In the genomic region with DNA sequence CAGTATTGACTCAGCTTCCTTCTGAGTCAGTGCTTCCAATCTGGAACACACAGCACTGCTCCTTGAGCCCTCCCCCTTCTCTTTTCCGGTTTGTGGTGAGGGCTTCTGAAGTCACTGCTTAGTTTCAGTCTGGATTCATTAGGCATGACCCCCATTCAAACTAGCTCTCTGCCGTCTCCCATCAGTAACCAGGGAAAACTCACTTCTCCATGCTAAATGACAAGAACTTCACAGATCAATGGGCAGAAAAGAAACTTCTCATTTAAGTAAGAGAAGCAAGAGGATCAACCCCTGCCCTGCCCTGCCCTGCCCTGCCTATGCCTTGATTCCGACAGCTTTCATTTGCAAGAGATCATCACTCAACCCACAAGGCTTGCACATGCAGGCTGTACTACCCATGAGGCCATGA, we compare ENCODE assay signal across 9 mouse cellular contexts.
DNase-seq lines count a peak whose midpoint lies in the region; ATAC-seq and TF ChIP-seq lines count a peak whose summit lies in the region.
"Had no signal": no experiment of that assay in that cellular context is flagged by ENCODE, and none has a peak within 500 bp of the region (broad histone marks: within the 10 kb centered on the region; RNA-seq: fewer than 3 reads in every experiment).

No protein-coding gene starts in this region.

- 53% methylated on average over 3 of the region's 3 CpGs for WGBS in heart, postnatal 0 days
- 33% methylated on average over 3 of the region's 3 CpGs for WGBS in lung, embryonic 16.5 days
- WGBS in cerebellum, adult 2 months, result 48% methylated on average over 3 of the region's 3 CpGs

- TF ChIP-seq CTCF in heart, postnatal 0 days (IDR thresholded peaks at IDR 0.05; ENCODE audit: low read depth), result no peak
- TF ChIP-seq CTCF in bone marrow macrophage, adult 2 months (IDR thresholded peaks at IDR 0.05; ENCODE audit: low read depth, low read length), result no peak
- TF ChIP-seq CTCF in layer of hippocampus, adult 2 months (conservative IDR thresholded peaks at IDR 0.05), result no peak
- TF ChIP-seq CTCF in cerebellum, adult 2 months (IDR thresholded peaks at IDR 0.05; ENCODE audit: borderline replicate concordance, insufficient read depth, low read depth, low read length), result no peak

- peak; percentile 18 for DNase-seq in heart, postnatal 0 days (ENCODE audit: low spot score)
- DNase-seq in heart, postnatal 14 days, result no peak
- DNase-seq in 3134 (ENCODE audit: extremely low read depth, insufficient read length, low spot score), result peak; percentile 60
- no peak for DNase-seq in layer of hippocampus, adult 2 months (ENCODE audit: low spot score in 2 of 2)
- DNase-seq in cerebellum, adult 11 months, result no peak
- DNase-seq in cerebellum, adult 2 months, result no peak

- ATAC-seq in heart, postnatal 0 days (ENCODE audit: insufficient read depth, low read depth), result no peak
- ATAC-seq in lung, embryonic 16.5 days (ENCODE audit: low read depth), result peak; percentile 59; the same call in 1 of the 2 replicates

- no peak overlapping the region for H3K9ac ChIP-seq in heart, postnatal 0 days (replicated peaks; ENCODE audit: low read depth, low read length)
- H3K9ac ChIP-seq in lung, embryonic 16.5 days (ENCODE audit: low read length), result no peak overlapping the region

- no peak overlapping the region for H3K4me2 ChIP-seq in heart, postnatal 0 days (ENCODE audit: low read depth, low read length)
- no peak overlapping the region for H3K4me2 ChIP-seq in lung, embryonic 16.5 days (ENCODE audit: low read depth, low read length)

- no peak overlapping the region for H3K27ac ChIP-seq in heart, postnatal 0 days (ENCODE audit: low read depth)
- no peak overlapping the region for H3K27ac ChIP-seq in bone marrow macrophage, adult 2 months (ENCODE audit: insufficient read depth, low read depth, low read length)
- H3K27ac ChIP-seq in lung, embryonic 16.5 days (ENCODE audit: low read length), result no peak overlapping the region
- H3K27ac ChIP-seq in layer of hippocampus, adult 2 months, result no peak overlapping the region
- no peak overlapping the region for H3K27ac ChIP-seq in cerebellum, adult 2 months (ENCODE audit: insufficient read depth, low read length)

- peaks cover 14% of the 10 kb centered on the region; the same call in 1 of the 2 replicates for H3K4me1 ChIP-seq in heart, postnatal 0 days (ENCODE audit: control insufficient read depth, insufficient read depth)
- peaks cover 19% of the 10 kb centered on the region for H3K4me1 ChIP-seq in bone marrow macrophage, adult 2 months (ENCODE audit: control insufficient read depth, insufficient read depth, low read length)
- peaks cover 25% of the 10 kb centered on the region for H3K4me1 ChIP-seq in lung, embryonic 16.5 days (replicated peaks; ENCODE audit: control insufficient read depth, insufficient read depth, low read length)
- no peaks in the 10 kb centered on the region; the same call in 1 of the 2 replicates for H3K4me1 ChIP-seq in cerebellum, adult 2 months (ENCODE audit: control insufficient read depth, insufficient read depth, low read length)

- intact Hi-C loops in heart, postnatal 14 days (cut with DNase I), result no loop called here

- TF ChIP-seq POLR2A in bone marrow macrophage, adult 2 months (IDR thresholded peaks at IDR 0.05; ENCODE audit: borderline replicate concordance, low read depth, low read length), result no peak
- TF ChIP-seq POLR2A in cerebellum, adult 2 months (IDR thresholded peaks at IDR 0.05; ENCODE audit: borderline replicate concordance, insufficient read depth, low read length), result no peak

- no peak for TF ChIP-seq EP300 in heart, postnatal 0 days (IDR thresholded peaks at IDR 0.05; ENCODE audit: low read depth)

- H3K9me3 ChIP-seq in heart, postnatal 0 days (replicated peaks; ENCODE audit: control insufficient read depth, low read length), result no peaks in the 10 kb centered on the region
- no peaks in the 10 kb centered on the region for H3K9me3 ChIP-seq in lung, embryonic 16.5 days (ENCODE audit: control insufficient read depth, low read length)

- no peak overlapping the region for H3K4me3 ChIP-seq in heart, postnatal 0 days (ENCODE audit: low read depth, low read length)
- peak overlapping the region; percentile 6; the same call in 1 of the 2 replicates for H3K4me3 ChIP-seq in bone marrow macrophage, adult 2 months (ENCODE audit: insufficient read depth, low read length)
- H3K4me3 ChIP-seq in lung, embryonic 16.5 days (ENCODE audit: low read length), result no peak overlapping the region
- no peak overlapping the region for H3K4me3 ChIP-seq in layer of hippocampus, adult 2 months
- H3K4me3 ChIP-seq in cerebellum, adult 2 months (replicated peaks; ENCODE audit: insufficient read depth, low read depth, low read length), result no peak overlapping the region

- H3K36me3 ChIP-seq in heart, postnatal 0 days (replicated peaks; ENCODE audit: control insufficient read depth, insufficient read depth, low read length), result no peaks in the 10 kb centered on the region
- no peaks in the 10 kb centered on the region for H3K36me3 ChIP-seq in lung, embryonic 16.5 days (ENCODE audit: control insufficient read depth, insufficient read depth, low read length)
- H3K36me3 ChIP-seq: G1E had no signal

- no peaks in the 10 kb centered on the region for H3K27me3 ChIP-seq in heart, postnatal 0 days (ENCODE audit: control insufficient read depth, insufficient read depth, low read length)
- no peaks in the 10 kb centered on the region for H3K27me3 ChIP-seq in lung, embryonic 16.5 days (ENCODE audit: control insufficient read depth, insufficient read depth, low read depth, low read length)
- peaks cover 2% of the 10 kb centered on the region; the same call in 1 of the 2 replicates for H3K27me3 ChIP-seq in cerebellum, adult 2 months (ENCODE audit: control insufficient read depth, insufficient read depth, low read length)

Comparison
In these comparisons a context has a peak if more than half of its experiments do, and no peak if none do; other contexts are left out.
1. DNase-seq: peak in heart, postnatal 0 days (single experiment) and 3134 (single experiment); none in heart, postnatal 14 days (0 of 2), layer of hippocampus, adult 2 months (0 of 2), cerebellum, adult 11 months (single experiment) and cerebellum, adult 2 months (0 of 2).